Mouse (Mus musculus) kidney, adult 10 weeks (tissue): Measurements from ENCODE around the gene 4930507D05Rik. TPM values are rescaled to one million over a fixed set of nuclear protein-coding genes. Genes with fewer than 3 reads are reported as not detected.

Experiments
- polyA plus RNA-seq: library from polyadenylated mRNA; stranded (reverse); fragments of 350-450 nt; fragmentation: Illumina TruSeq; extraction: RNeasy Lipid Tissue Mini Kit (QIAGEN cat#74804); gene quantifications from one replicate; pipeline ENCODE4 v1.2.3, GENCODE M21; 2014; ENCODE audit warnings: low read depth, low replicate concordance

4930507D05Rik gene
- polyA plus RNA-seq: not detected

DNA sequence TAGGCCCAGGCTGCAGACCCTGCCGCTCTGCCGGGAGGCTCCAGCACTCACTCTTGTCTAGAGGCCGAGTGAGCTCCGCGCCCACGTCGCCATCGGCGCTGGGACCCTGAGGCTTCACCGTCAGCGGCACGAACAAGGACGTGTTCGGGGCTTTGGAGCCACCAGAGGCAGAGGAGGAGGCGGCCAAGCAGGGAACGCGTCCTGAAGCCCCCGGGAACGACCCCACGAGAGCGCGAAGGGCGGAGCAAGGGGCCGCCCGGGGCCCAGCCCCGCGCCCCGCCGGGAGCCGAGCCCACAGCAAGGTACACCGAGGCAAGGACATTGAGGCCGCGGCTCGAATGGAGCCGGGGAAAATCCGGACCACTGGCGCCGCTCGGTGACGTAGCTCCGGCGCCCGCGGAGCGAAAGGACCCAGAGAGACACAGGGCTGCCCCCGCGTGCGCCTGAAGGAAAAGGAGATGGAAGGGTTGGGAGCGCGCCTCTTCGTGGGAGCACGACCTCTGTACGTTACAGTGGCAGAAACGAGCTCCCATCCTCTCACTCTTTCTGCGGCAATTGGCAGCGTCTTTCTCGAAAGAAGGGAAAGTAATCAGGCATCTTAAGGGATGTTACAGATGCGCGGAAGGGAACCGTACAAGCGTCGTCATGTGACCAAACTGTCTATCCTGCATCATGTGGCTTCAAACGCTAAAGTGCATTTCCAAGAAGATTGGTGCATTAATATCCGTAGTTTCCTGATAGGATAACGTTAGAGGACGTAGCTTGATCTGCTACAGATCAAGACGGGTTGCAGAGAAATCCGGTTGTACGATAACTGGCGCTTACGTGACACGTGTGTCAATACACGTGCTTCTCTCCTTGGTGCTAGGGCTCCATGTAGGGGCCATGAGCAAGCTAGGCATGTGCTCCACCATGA, at the start of gene 4930507D05Rik, which contains the start of gene Supv3l1:
Gene 4930507D05Rik, plus strand, starts transcription at position 126 of the 916 bp plus-strand sequence.
Gene Supv3l1, minus strand, starts transcription at position 375 of the 916 bp plus-strand sequence.

GRCm38 (mm10) chr10:62422255-62422654, 27.0 kb upstream of the 4930507D05Rik start, which contains the start of gene Hkdc1:
Gene Hkdc1, minus strand, starts transcription at chr10:62422491.

GRCm38 (mm10) chr10:62486618-62487415, 37.5 kb downstream of the 4930507D05Rik start, which contains the start of gene Vps26a:
Gene Vps26a, minus strand, starts transcription at chr10:62486805.

Other genes starting within 250 kb of the 4930507D05Rik start
- gene Tspan15, start 218.2 kb upstream of the 4930507D05Rik start, polyA plus RNA-seq: 6.3 TPM
- not detected for gene Tacr2, start 197.1 kb upstream of the 4930507D05Rik start, polyA plus RNA-seq
- 11.4 TPM for gene Hk1, start 69.6 kb upstream of the 4930507D05Rik start, polyA plus RNA-seq
- gene Hkdc1, start 27.0 kb upstream of the 4930507D05Rik start, polyA plus RNA-seq: 0.16 TPM
- gene Supv3l1, start 249 bp downstream of the 4930507D05Rik start, polyA plus RNA-seq: 22.4 TPM
- gene Vps26a, start 37.3 kb downstream of the 4930507D05Rik start, polyA plus RNA-seq: 206 TPM
- gene Srgn, start 78.0 kb downstream of the 4930507D05Rik start, polyA plus RNA-seq: 141 TPM
- gene Kif1bp, start 129.0 kb downstream of the 4930507D05Rik start, polyA plus RNA-seq: 37.0 TPM
- gene Ddx21, start 152.8 kb downstream of the 4930507D05Rik start, polyA plus RNA-seq: 39.1 TPM
- gene Ddx50, start 201.7 kb downstream of the 4930507D05Rik start, polyA plus RNA-seq: 149 TPM